Mouse (Mus musculus) urinary bladder, postnatal 10 days (tissue): ENCODE data around the gene Sept7.
"Not testable (repeated sequence)": the region's sequence is repeated elsewhere in the genome, so short reads cannot be mapped to it uniquely, and the experiment has no call there.

Source experiments
- DNase-seq: peaks from one replicate; pipeline ENCODE4 v3.0.0; 2022; ENCODE audit warnings: low spot score

Sept7 gene

GRCm38 (mm10) chr9:25252283-25252726 is at the start of gene Sept7:
TSS of gene Sept7 (plus strand) at chr9:25252439.
- peak; percentile 98 for DNase-seq

DNA sequence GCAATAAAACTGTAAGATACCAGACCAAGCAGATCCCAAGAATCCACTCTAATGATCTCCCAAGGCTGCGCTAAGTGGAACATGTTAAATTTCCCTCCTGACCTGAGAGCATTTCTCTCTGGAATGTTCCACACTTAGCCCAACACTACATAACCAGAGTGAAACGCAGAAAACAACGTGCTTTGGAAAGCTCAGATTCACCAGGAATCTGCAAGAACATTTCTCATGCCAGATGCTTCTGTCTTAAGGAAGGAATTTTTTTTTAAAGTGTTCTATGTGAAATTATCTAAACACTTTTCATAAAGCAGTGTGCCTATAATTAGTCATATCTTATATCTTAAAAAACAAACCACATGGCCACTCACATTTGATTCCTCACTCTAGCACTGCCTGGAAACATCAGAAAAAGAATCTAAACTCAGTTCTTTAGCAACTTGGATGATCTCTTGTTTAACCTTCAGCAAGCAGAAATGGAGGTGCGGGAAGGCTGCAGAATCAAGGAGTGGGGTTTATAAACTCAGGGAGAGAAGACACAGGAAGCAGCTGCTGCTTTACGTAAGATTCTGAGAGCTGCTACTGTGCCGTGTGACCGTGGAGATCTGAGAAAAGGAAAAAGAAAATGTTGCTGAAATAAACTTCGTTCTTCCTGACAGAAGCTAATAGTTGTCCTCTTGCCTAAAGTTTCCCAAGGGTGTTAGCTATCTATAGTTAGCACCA is 44.0 kb upstream of the Sept7 start:
- no peak for DNase-seq

GRCm38 (mm10) chr9:25212309-25213163 is 39.7 kb upstream of the Sept7 start:
- DNase-seq, result no peak

DNA sequence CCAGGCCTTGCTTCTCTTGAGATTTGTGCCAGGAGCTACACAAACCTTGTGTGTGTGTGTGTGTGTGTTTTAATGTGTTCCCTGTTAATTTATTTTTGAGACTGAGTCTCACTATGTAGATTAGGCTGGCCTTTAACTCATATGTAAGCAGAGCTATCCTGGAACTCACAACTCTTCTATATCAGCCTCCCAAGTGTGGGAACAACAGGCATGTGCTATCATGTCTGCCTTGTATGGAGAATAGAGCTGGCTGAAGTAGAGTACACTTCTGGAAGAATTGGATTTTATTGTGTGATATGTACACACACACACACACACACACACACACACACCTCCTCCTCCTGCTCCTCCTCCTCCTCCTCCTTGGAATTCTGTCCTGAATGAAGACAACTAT is 39.1 kb upstream of the Sept7 start:
- no peak for DNase-seq

DNA sequence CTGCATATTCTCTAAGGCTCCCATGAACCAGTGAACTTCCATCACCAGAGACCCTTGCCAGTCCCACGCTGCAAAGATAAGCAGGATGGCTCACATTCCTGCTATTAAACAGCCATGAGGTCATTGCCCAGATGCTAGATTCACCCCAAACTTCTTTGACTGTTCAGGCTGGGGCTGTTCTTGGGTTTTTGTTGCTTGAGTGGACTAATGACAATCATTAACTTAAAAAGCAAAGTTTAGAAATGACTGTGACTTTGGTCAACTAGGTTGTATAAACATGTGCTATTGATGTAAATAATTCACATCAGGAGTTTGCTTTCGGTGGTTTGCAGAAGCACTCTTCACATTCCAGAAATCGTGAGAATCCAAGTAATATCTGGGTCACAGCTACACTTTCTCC is 36.8 kb upstream of the Sept7 start:
- DNase-seq, result no peak

DNA sequence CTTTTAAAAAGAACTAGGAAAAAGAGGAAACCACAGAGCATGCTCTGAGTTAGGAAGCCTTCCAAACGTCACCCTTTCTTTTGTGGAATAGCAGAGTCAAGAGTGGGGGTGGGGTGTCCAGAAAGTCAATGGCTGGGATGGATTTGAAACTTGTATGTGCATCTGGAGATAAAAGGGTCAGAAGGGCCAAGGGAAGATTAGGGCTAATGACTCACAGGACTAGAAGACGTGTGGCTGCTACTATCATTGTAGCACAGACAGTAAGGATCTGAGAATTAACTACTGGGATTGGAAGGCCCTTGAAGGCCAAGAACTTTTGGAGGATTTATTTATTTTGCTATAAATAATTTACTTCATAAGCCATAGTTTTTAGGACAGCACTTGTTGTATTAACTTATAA is 36.0 kb upstream of the Sept7 start:
- DNase-seq, result no peak

GRCm38 (mm10) chr9:25218954-25219353 is 33.3 kb upstream of the Sept7 start:
- no peak for DNase-seq

DNA sequence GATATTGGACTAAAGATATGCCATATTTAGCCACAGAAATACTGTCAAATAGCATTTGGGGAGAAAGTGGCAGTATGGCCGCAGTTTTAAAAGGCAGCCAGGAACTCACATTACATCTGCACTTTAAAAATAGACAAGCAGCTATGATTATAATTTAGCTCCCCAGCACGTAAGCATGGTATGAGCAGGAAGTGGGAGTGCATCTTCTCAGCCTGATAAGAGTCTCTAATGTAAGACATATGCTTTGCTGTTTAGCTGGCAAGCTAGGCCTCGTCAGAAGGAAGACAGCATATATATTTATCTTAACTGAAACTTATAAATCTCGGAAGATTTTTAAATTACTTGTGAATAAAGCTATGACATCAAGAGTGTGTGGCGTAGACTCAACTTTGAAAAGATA is 32.4 kb upstream of the Sept7 start:
- no peak for DNase-seq

GRCm38 (mm10) chr9:25224959-25225358 is 27.3 kb upstream of the Sept7 start:
- no peak for DNase-seq

GRCm38 (mm10) chr9:25229740-25230139 is 22.5 kb upstream of the Sept7 start:
- DNase-seq, result no peak

- no peak for DNase-seq
These were observed 21.8 kb upstream of the Sept7 start for GRCm38 (mm10) chr9:25230213-25231039.

DNA sequence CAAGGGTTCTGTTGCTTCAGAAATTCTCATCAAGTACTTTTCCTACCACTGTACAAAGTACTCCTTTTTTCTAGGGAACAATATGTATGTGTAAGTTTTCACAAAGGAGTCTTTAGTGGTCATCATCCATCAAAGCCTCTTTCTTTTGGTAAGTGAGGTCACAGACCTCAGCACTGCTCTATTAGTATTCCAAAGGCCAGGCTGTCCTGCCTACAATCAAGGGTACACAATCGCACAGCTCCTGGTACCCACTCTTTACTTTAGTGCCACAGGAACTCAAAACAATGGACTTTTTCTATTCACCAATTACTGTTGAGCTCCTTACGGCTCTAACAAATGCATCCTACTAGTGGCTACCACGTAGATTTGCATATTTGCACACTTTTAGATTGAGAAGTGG is 11.2 kb upstream of the Sept7 start:
- no peak for DNase-seq

- DNase-seq, result not testable (repeated sequence)
These were observed 10.5 kb upstream of the Sept7 start for GRCm38 (mm10) chr9:25241783-25242182.

- DNase-seq, result no peak
These were observed 10.0 kb upstream of the Sept7 start for GRCm38 (mm10) chr9:25242266-25242665.

DNA sequence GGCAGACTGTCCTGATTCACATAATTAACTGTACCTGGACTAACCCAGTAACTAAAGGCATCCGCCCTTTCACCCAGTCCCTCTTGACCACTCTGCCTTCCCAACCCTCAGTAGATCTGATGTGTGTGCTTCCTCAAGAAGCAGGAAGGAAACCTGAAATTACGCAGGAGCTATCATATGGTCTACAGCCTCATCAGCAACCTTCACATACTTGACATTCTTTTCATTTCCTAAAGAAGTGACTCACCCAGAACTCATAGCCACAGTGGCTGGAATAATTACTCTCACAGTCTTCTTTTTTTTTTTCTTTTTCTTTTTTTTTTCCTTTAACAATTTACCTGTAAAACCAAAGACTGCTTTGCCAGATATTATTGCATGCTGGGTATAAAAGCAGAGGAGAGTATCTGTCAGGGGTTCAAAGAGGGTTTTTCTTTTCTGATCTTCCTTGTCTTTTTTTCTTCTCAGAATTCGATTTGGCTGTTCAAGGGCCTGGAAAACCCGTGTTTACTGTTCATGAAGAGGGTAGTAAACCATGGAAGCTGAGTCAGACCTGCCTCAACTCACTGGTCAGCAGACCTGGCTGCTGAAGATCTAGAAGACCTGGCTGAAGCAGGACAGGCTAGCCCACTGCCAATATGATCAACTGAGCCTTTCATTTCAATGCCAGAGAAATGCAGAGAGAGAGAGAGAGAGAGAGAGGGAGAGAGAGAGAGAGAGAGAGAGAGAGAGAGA is 8.1 kb upstream of the Sept7 start:
- DNase-seq, result no peak

DNA sequence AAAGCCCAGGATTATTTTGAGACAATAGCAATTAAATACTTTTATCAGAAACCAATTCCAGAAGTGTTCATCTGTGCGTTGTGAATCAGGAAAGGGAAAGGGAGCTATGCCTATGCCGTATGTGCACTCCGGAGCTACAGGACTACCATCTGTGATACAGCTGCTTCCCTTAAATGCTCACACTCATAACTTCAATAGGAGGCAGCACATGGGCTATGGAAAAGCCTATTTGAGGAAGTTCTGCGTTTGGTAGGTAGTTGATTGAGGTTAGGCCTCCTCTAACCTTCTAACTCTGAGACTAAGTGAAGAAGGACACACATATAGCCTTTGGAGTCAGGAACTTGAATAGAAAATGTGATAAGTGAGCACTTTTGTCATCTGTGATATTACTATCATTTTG is 7.1 kb upstream of the Sept7 start:
- no peak for DNase-seq

DNA sequence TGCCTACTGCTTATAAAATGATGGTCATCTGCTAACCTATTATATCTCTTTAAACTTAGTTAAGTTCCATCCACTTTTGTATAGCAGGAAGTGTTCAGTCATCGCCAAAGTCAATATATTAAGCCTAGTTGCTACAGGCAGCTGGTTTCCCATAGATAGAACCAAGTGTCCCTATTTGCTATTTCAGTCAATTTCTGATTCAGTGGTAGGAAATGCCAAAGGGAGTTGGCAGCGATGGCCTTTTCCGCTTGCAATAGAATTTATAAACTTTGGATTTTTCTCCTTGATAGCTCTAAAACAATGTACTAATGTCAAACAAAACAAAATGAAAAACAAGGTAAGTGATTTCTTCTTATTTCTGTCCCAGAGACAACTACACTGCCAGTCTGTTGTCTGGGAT is 5.7 kb upstream of the Sept7 start:
- no peak for DNase-seq

GRCm38 (mm10) chr9:25251174-25251573 is 1.1 kb upstream of the Sept7 start:
- DNase-seq, result no peak

DNA sequence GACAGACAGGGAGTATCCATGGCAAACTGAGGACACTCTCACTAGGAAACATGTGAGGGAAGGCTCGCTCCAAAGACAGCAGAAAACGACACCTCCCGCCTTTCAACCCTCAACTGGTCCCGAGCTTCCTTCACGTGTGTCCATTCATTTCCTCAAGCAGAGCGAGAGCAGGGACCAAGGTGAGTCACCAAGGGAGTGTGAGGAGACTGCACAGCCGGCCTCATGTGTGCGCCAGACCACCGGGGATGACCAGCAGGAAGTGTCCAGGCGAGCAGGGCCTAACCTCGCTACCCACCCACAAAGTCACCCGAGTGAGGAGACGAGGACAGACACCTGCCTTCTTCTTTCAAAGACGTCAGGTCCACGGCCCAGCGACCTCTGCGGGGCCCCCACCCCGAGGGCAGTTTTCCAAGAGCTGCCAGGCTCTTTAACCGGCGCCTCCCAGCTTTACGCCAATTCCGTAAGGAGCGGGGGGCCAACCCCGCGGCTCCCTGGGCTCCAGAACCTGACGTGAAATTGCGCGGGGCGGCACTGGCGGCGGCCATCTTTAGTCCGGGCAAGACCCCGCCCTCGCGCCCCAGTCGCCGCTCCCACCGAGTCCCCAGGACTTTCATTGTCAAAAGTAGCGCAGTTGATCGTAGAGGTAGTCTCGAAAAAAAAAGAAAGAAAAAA is 492 bp upstream of the Sept7 start:
- peak; percentile 72 for DNase-seq

GRCm38 (mm10) chr9:25252759-25253477 is 679 bp downstream of the Sept7 start:
- DNase-seq, result peak; percentile 12

- no peak for DNase-seq
These were observed 1.2 kb downstream of the Sept7 start for GRCm38 (mm10) chr9:25253478-25253824.
